ENCODE assay signal across 24 mouse cellular contexts in the genomic region with DNA sequence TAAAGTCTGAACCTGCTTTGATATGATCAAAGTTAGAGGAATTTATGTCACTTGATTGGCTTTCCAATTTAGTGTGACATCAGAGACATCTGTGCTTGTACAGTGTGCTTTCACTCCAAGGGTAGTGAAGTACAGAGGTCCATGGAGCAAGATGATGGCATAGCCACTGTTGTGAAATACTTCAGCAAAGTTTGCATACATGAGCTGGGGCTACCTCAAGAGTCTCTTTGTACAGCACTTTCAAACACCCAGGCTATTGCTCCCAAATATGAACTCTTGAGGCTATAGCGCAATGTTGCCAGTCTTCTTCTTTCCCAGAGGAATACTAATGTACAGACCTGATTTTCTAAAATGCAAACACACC. TPM values are rescaled to one million over a fixed set of nuclear protein-coding genes. Genes with fewer than 3 reads are reported as not detected.
A peak's percentile ranks its signal among the peaks of the same experiment; 100 is the strongest.
DNase-seq lines count a peak whose midpoint lies in the region; ATAC-seq and TF ChIP-seq lines count a peak whose summit lies in the region.
"Had no signal": no experiment of that assay in that cellular context is flagged by ENCODE, and none has a peak within 500 bp of the region (broad histone marks: within the 10 kb centered on the region; RNA-seq: fewer than 3 reads in every experiment).

No protein-coding gene starts in this region.

- TF ChIP-seq CTCF in lung, postnatal 0 days (IDR thresholded peaks at IDR 0.05), result no peak

- H3K4me2 ChIP-seq in heart, embryonic 13.5 days, result no peak overlapping the region
- no peak overlapping the region for H3K4me2 ChIP-seq in kidney, embryonic 16.5 days (replicated peaks; ENCODE audit: low read depth, low read length)
- no peak overlapping the region for H3K4me2 ChIP-seq in liver, embryonic 16.5 days (ENCODE audit: low read depth, low read length)
- H3K4me2 ChIP-seq in liver, embryonic 11.5 days, result no peak overlapping the region
- no peak overlapping the region for H3K4me2 ChIP-seq in lung, postnatal 0 days (replicated peaks; ENCODE audit: low read depth, low read length)
- H3K4me2 ChIP-seq: forebrain, embryonic 13.5 days; hindbrain, embryonic 13.5 days had no signal

- peak overlapping the region; percentile 53; the same call in 1 of the 2 replicates for H3K27ac ChIP-seq in heart, embryonic 13.5 days (replicated peaks)
- H3K27ac ChIP-seq in kidney, embryonic 16.5 days (ENCODE audit: low read length), result peak overlapping the region; percentile 75; the same call in 1 of the 2 replicates
- H3K27ac ChIP-seq in liver, embryonic 16.5 days (ENCODE audit: low read length), result no peak overlapping the region
- no peak overlapping the region for H3K27ac ChIP-seq in liver, embryonic 11.5 days (ENCODE audit: low read depth, low read length)
- no peak overlapping the region for H3K27ac ChIP-seq in lung, postnatal 0 days (ENCODE audit: low read length)
- H3K27ac ChIP-seq: forebrain, embryonic 10.5 days; forebrain, embryonic 13.5 days; heart, adult 2 months; heart, embryonic 10.5 days; hindbrain, embryonic 10.5 days; hindbrain, embryonic 13.5 days had no signal

- no peaks in the 10 kb centered on the region for H3K27me3 ChIP-seq in heart, embryonic 13.5 days (replicated peaks)
- H3K27me3 ChIP-seq in kidney, embryonic 16.5 days (ENCODE audit: insufficient read depth, low read length), result no peaks in the 10 kb centered on the region
- no peaks in the 10 kb centered on the region for H3K27me3 ChIP-seq in liver, embryonic 16.5 days (ENCODE audit: control insufficient read depth, insufficient read depth, low read depth, low read length)
- no peaks in the 10 kb centered on the region for H3K27me3 ChIP-seq in liver, embryonic 11.5 days (replicated peaks; ENCODE audit: control insufficient read depth, insufficient read depth, low read length)
- H3K27me3 ChIP-seq in lung, postnatal 0 days (replicated peaks; ENCODE audit: insufficient read depth, low read length), result no peaks in the 10 kb centered on the region
- H3K27me3 ChIP-seq: hindbrain, embryonic 13.5 days had no signal

- TF ChIP-seq EP300 in lung, postnatal 0 days (IDR thresholded peaks at IDR 0.05), result peak; percentile 43; the same call in 1 of the 2 replicates

- H3K9me3 ChIP-seq in heart, embryonic 13.5 days, result no peaks in the 10 kb centered on the region
- H3K9me3 ChIP-seq in kidney, embryonic 16.5 days (ENCODE audit: low read length), result no peaks in the 10 kb centered on the region
- H3K9me3 ChIP-seq in liver, embryonic 16.5 days (replicated peaks; ENCODE audit: control insufficient read depth, low read length), result no peaks in the 10 kb centered on the region
- no peaks in the 10 kb centered on the region for H3K9me3 ChIP-seq in liver, embryonic 11.5 days (ENCODE audit: control insufficient read depth, low read length)
- no peaks in the 10 kb centered on the region for H3K9me3 ChIP-seq in lung, postnatal 0 days (ENCODE audit: low read length)
- H3K9me3 ChIP-seq: forebrain, embryonic 10.5 days; forebrain, embryonic 13.5 days; heart, embryonic 10.5 days; hindbrain, embryonic 10.5 days; hindbrain, embryonic 13.5 days had no signal

- no peak for DNase-seq in heart, postnatal 4 days
- DNase-seq in kidney, adult 8-10 months, result no peak
- DNase-seq in liver, embryonic 11.5 days (ENCODE audit: low spot score), result no peak
- peak; percentile 68 for DNase-seq in lung, postnatal 0 days (ENCODE audit: low spot score)
- DNase-seq in lung, postnatal 4 days, result no peak
- DNase-seq: adrenal gland, adult 8-10 months; adrenal gland, postnatal 25 days; cerebellum, adult 18-20 months; cerebellum, adult 9-10 months; gastrocnemius, postnatal 10 days; gastrocnemius, postnatal 36 days; heart, adult 2 months had no signal

- no peaks in the 10 kb centered on the region for H3K36me3 ChIP-seq in heart, embryonic 13.5 days
- no peaks in the 10 kb centered on the region for H3K36me3 ChIP-seq in kidney, embryonic 16.5 days (ENCODE audit: insufficient read depth, low read length)
- H3K36me3 ChIP-seq in liver, embryonic 16.5 days (ENCODE audit: control insufficient read depth, insufficient read depth), result no peaks in the 10 kb centered on the region
- H3K36me3 ChIP-seq in liver, embryonic 11.5 days (ENCODE audit: control insufficient read depth, insufficient read depth, low read length), result no peaks in the 10 kb centered on the region
- H3K36me3 ChIP-seq in lung, postnatal 0 days (ENCODE audit: insufficient read depth, low read length), result no peaks in the 10 kb centered on the region
- H3K36me3 ChIP-seq: forebrain, embryonic 10.5 days; heart, embryonic 10.5 days; hindbrain, embryonic 10.5 days; hindbrain, embryonic 13.5 days had no signal

- WGBS in heart, embryonic 13.5 days, result 84% methylated on average over 1 of the region's 1 CpGs
- WGBS in kidney, embryonic 16.5 days, result 95% methylated on average over 1 of the region's 1 CpGs
- 61% methylated on average over 1 of the region's 1 CpGs for WGBS in liver, embryonic 16.5 days (ENCODE audit: insufficient replicate concordance)
- 85% methylated on average over 1 of the region's 1 CpGs for WGBS in liver, embryonic 11.5 days
- 71% methylated on average over 1 of the region's 1 CpGs for WGBS in lung, postnatal 0 days

- H3K4me1 ChIP-seq in heart, embryonic 13.5 days, result peaks cover 18% of the 10 kb centered on the region
- H3K4me1 ChIP-seq in kidney, embryonic 16.5 days (ENCODE audit: insufficient read depth, low read length), result peaks cover 29% of the 10 kb centered on the region
- no peaks in the 10 kb centered on the region; the same call in 1 of the 2 replicates for H3K4me1 ChIP-seq in liver, embryonic 16.5 days (ENCODE audit: control insufficient read depth, low read depth, low read length)
- H3K4me1 ChIP-seq in liver, embryonic 11.5 days (replicated peaks; ENCODE audit: control insufficient read depth, insufficient read depth, low read length), result no peaks in the 10 kb centered on the region
- no peaks in the 10 kb centered on the region for H3K4me1 ChIP-seq in lung, postnatal 0 days (ENCODE audit: insufficient read depth, low read depth, low read length)
- H3K4me1 ChIP-seq: forebrain, embryonic 13.5 days; hindbrain, embryonic 10.5 days; hindbrain, embryonic 13.5 days had no signal

- no peak overlapping the region for H3K4me3 ChIP-seq in heart, embryonic 13.5 days
- no peak overlapping the region for H3K4me3 ChIP-seq in kidney, embryonic 16.5 days (ENCODE audit: low read length)
- no peak overlapping the region for H3K4me3 ChIP-seq in liver, embryonic 16.5 days (ENCODE audit: low read depth, low read length)
- H3K4me3 ChIP-seq in liver, embryonic 11.5 days (ENCODE audit: low read depth, low read length), result no peak overlapping the region
- no peak overlapping the region for H3K4me3 ChIP-seq in lung, postnatal 0 days (ENCODE audit: low read depth, low read length)
- H3K4me3 ChIP-seq: forebrain, embryonic 10.5 days; forebrain, embryonic 13.5 days; heart, adult 2 months; heart, embryonic 10.5 days; hindbrain, embryonic 10.5 days; hindbrain, embryonic 13.5 days had no signal

- no peak for ATAC-seq in heart, embryonic 13.5 days (ENCODE audit: extremely low read depth, insufficient number of reproducible peaks, low FRiP score, low TSS enrichment)
- ATAC-seq in kidney, embryonic 16.5 days (ENCODE audit: low FRiP score, low TSS enrichment), result no peak
- peak; percentile 74 for ATAC-seq in liver, embryonic 16.5 days (ENCODE audit: low read depth)
- ATAC-seq in liver, embryonic 11.5 days (replicated peaks; ENCODE audit: low FRiP score), result no peak
- peak; percentile 85 for ATAC-seq in lung, postnatal 0 days
- ATAC-seq: activated CD4-positive, CD25-positive, alpha-beta regulatory T cell, adult 4 months; forebrain, embryonic 13.5 days; forebrain, embryonic 16.5 days had no signal

- no peak overlapping the region for H3K9ac ChIP-seq in heart, embryonic 13.5 days
- H3K9ac ChIP-seq in kidney, embryonic 16.5 days (replicated peaks; ENCODE audit: low read length), result no peak overlapping the region
- H3K9ac ChIP-seq in liver, embryonic 16.5 days (ENCODE audit: low read depth, low read length), result no peak overlapping the region
- no peak overlapping the region for H3K9ac ChIP-seq in liver, embryonic 11.5 days (ENCODE audit: low read depth, low read length)
- no peak overlapping the region for H3K9ac ChIP-seq in lung, postnatal 0 days (replicated peaks; ENCODE audit: low read depth)
- H3K9ac ChIP-seq: forebrain, embryonic 13.5 days; hindbrain, embryonic 13.5 days had no signal

RNA-seq across cellular contexts. Expression of gene Adamts16, which starts 35.9 kb away (rescaled TPM):
- 0.12 and 0.13 TPM in 2 replicates for polyA plus RNA-seq in heart, embryonic 13.5 days (2015; fragmentation: Nextera tagmentation; extraction: Ambion mirVana)
- under 1 TPM; 0.48 to 0.52 TPM for total RNA-seq in heart, postnatal 4 days (2021)
- polyA plus RNA-seq in kidney, embryonic 16.5 days (2015; fragmentation: Nextera tagmentation; extraction: Ambion mirVana), result 18.9 and 19.6 TPM in 2 replicates
- 0.12 and 0.20 TPM in 2 replicates for polyA plus RNA-seq in liver, embryonic 16.5 days (2015; fragmentation: Nextera tagmentation; extraction: Ambion mirVana)
- 0.14 and 0.19 TPM in 2 replicates for polyA plus RNA-seq in liver, embryonic 11.5 days (2014; fragmentation: Nextera tagmentation; extraction: Ambion mirVana)
- not detected in 2 replicates for polyA plus RNA-seq in lung, postnatal 0 days (2015; fragmentation: Nextera tagmentation; extraction: Ambion mirVana)
- total RNA-seq: granulocyte monocyte progenitor cell, adult 5-6 weeks; heart, adult 2 months; heart, postnatal 25 days had no signal

Comparison
In these comparisons a context has a peak if more than half of its experiments do, and no peak if none do; other contexts are left out.
1. ATAC-seq: peak in liver, embryonic 16.5 days (single experiment) and lung, postnatal 0 days (single experiment); none in heart, embryonic 13.5 days (single experiment), kidney, embryonic 16.5 days (single experiment) and liver, embryonic 11.5 days (single experiment).
2. H3K27ac ChIP-seq: peak in heart, embryonic 13.5 days (single experiment) and kidney, embryonic 16.5 days (single experiment); none in liver, embryonic 16.5 days (single experiment), liver, embryonic 11.5 days (single experiment) and lung, postnatal 0 days (single experiment).
3. RNA of gene Adamts16, which starts 35.9 kb away (polyA plus RNA-seq): 18.9 to 19.6 TPM in kidney, embryonic 16.5 days; 0.12 to 0.20 TPM in liver, embryonic 16.5 days, 0.14 to 0.19 TPM in liver, embryonic 11.5 days, 0.12 to 0.13 TPM in heart, embryonic 13.5 days and not detected in lung, postnatal 0 days; every median in the first group is over 10 times any median in the second.